Mouse (Mus musculus) erythroblast, embryonic 14.5 days (primary cell): Measurements from ENCODE around the gene Olfr1367.

Experiments used
- GATA1 ChIP-seq: IDR thresholded peaks from 2 replicates; pipeline ENCODE4 v1.6.1; 2012; ENCODE audit warnings: low read length, inconsistent platforms, mixed read lengths
- TAL1 ChIP-seq: IDR thresholded peaks from 3 replicates; pipeline ENCODE4 v1.6.1; 2012; ENCODE audit warnings: low read length, inconsistent platforms, mixed read lengths

DNA sequence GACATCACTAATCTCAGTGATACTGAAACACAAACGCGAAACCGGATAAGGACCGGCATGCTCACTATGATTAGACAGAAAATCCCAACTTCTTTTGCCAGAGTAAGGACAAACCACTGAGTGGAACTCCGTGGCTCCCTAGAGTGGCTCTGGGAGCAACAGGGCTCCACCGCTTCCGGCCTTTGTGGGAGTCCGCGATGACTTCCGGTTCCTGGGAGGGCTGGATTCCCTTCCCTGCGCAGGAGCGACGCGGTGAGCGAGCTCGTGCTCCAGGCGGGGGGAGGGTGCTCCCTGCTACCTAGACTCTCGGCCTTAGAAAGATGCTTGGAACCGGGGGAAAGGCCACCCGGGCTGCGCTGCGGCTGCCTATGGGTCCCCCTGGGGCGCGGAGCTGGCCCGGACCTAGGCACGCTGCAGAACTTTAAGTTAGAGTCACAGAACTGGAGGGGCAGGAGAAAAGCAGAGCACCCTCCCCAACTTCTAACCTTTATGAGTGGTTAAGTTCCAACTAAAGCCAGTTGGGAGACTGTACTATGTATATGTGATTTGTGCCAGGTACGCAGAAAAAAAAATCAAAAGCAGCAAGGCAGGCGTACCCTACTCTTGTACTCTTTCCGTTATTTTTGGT, 16.0 kb downstream of the Olfr1367 start, which contains the start of gene Zscan12:
- TF ChIP-seq GATA1 (no peak), TAL1 (no peak)
